Mouse (Mus musculus) intestine, embryonic 15.5 days (tissue): ENCODE results near the gene Rpl22l1. TPM values are rescaled to one million over a fixed set of nuclear protein-coding genes. Genes with fewer than 3 reads are reported as not detected.

Source experiments
- ATAC-seq: fragments of 200-750 bp; cut with Nextera tagmentation; 2 replicates; pipeline ENCODE4 v1.8.0; 2017; ENCODE audit warnings: moderate TSS enrichment, moderate library complexity
- H3K27ac ChIP-seq: fragments of 300-500 bp; sonication (generic); 2 replicates; pipeline ENCODE4 v1.5.1; 2015; ENCODE audit warnings: mild to moderate bottlenecking, inconsistent platforms
- H3K27me3 ChIP-seq: fragments of 300-500 bp; sonication (generic); replicated peaks from 2 replicates; pipeline ENCODE4 v1.6.1; 2015; ENCODE audit warnings: inconsistent platforms
- H3K36me3 ChIP-seq: fragments of 300-500 bp; sonication (generic); 2 replicates; pipeline ENCODE4 v1.6.1; 2015; ENCODE audit warnings: inconsistent platforms
- H3K4me1 ChIP-seq: fragments of 300-500 bp; sonication (generic); replicated peaks from 2 replicates; pipeline ENCODE4 v1.6.1; 2015; ENCODE audit warnings: inconsistent platforms
- H3K4me2 ChIP-seq: fragments of 300-500 bp; sonication (generic); replicated peaks from 2 replicates; pipeline ENCODE4 v1.6.1; 2015; ENCODE audit warnings: mild to moderate bottlenecking, inconsistent platforms
- H3K4me3 ChIP-seq: fragments of 300-500 bp; sonication (generic); replicated peaks from 2 replicates; pipeline ENCODE4 v1.5.1; 2015; ENCODE audit warnings: inconsistent platforms
- H3K9ac ChIP-seq: fragments of 300-500 bp; sonication (generic); 2 replicates; pipeline ENCODE4 v1.6.1; 2015; ENCODE audit warnings: inconsistent platforms
- H3K9me3 ChIP-seq: fragments of 300-500 bp; sonication (generic); 2 replicates; pipeline ENCODE4 v1.6.1; 2016; ENCODE audit warnings: inconsistent platforms
- WGBS: fragments of 180-500 bp; shearing (Covaris S2); methylation state at CpG from one replicate; pipeline ENCODE4 v1.1.7; 2015; 5-methylcytosine and 5-hydroxymethylcytosine counted together
- polyA plus RNA-seq: library from polyadenylated mRNA; unstranded; fragments of >200 nt; fragmentation: Nextera tagmentation; extraction: Ambion mirVana; gene quantifications from 2 replicates; pipeline ENCODE4 v1.2.1, GENCODE M21; 2015

The Rpl22l1 gene
- polyA plus RNA-seq, 1 experiment from 2014 or later: 497 TPM

- Histone ChIP-seq H3K4me3 (peak overlapping the region; percentile 68), H3K9ac (peak overlapping the region; percentile 69), H3K9me3 (no peaks in the 10 kb centered on the region), H3K27me3 (no peaks in the 10 kb centered on the region), H3K27ac (no peak overlapping the region), H3K4me1 (peaks cover 4% of the 10 kb centered on the region; the same call in 1 of the 2 replicates), H3K36me3 (no peaks in the 10 kb centered on the region), H3K4me2 (peak overlapping the region; percentile 99)
- 28% methylated on average over 14 of the region's 14 CpGs for WGBS
- ATAC-seq: no peak
Observed at GRCm38 (mm10) chr3:28781848-28782247, 23.4 kb upstream of the Rpl22l1 start.

- peaks cover 4% of the 10 kb centered on the region; the same call in 1 of the 2 replicates for H3K4me1 ChIP-seq
- no peak for ATAC-seq
Observed at GRCm38 (mm10) chr3:28784176-28784575, 21.1 kb upstream of the Rpl22l1 start.

GRCm38 (mm10) chr3:28794835-28795234 is 10.4 kb upstream of the Rpl22l1 start:
- Histone ChIP-seq H3K27ac (no peak overlapping the region), H3K9me3 (no peaks in the 10 kb centered on the region), H3K4me1 (no peaks in the 10 kb centered on the region), H3K9ac (no peak overlapping the region), H3K4me3 (no peak overlapping the region), H3K4me2 (no peak overlapping the region), H3K36me3 (no peaks in the 10 kb centered on the region), H3K27me3 (no peaks in the 10 kb centered on the region)
- 82% methylated on average over 7 of the region's 7 CpGs for WGBS
- ATAC-seq: no peak

More at GRCm38 (mm10) chr3:28784176-28784575, 21.1 kb upstream of the Rpl22l1 start:
- Histone ChIP-seq H3K27ac (no peak overlapping the region), H3K27me3 (no peaks in the 10 kb centered on the region), H3K9me3 (no peaks in the 10 kb centered on the region), H3K9ac (no peak overlapping the region), H3K4me3 (no peak overlapping the region), H3K4me2 (no peak overlapping the region), H3K36me3 (no peaks in the 10 kb centered on the region)
- WGBS: 80% methylated on average over 2 of the region's 2 CpGs

- Histone ChIP-seq H3K4me3 (no peak overlapping the region), H3K36me3 (no peaks in the 10 kb centered on the region), H3K27ac (no peak overlapping the region), H3K9ac (no peak overlapping the region), H3K4me1 (no peaks in the 10 kb centered on the region), H3K27me3 (no peaks in the 10 kb centered on the region), H3K4me2 (no peak overlapping the region), H3K9me3 (no peaks in the 10 kb centered on the region)
- ATAC-seq: no peak
- 89% methylated on average over 4 of the region's 4 CpGs for WGBS
Observed at GRCm38 (mm10) chr3:28808039-28808643, 2.9 kb downstream of the Rpl22l1 start.

GRCm38 (mm10) chr3:28811441-28811840 is 6.2 kb downstream of the Rpl22l1 start:
- 72% methylated on average over 4 of the region's 4 CpGs for WGBS
- H3K27ac ChIP-seq: no peak overlapping the region
- no peak for ATAC-seq
- H3K9ac ChIP-seq: no peak overlapping the region
- H3K4me1 ChIP-seq: no peaks in the 10 kb centered on the region
- H3K9me3 ChIP-seq: no peaks in the 10 kb centered on the region
- no peak overlapping the region for H3K4me3 ChIP-seq
- no peaks in the 10 kb centered on the region for H3K36me3 ChIP-seq
- H3K27me3 ChIP-seq: no peaks in the 10 kb centered on the region
- no peak overlapping the region for H3K4me2 ChIP-seq

- Histone ChIP-seq H3K27ac (no peak overlapping the region), H3K4me1 (no peaks in the 10 kb centered on the region), H3K36me3 (no peaks in the 10 kb centered on the region), H3K27me3 (no peaks in the 10 kb centered on the region), H3K4me3 (no peak overlapping the region), H3K4me2 (no peak overlapping the region), H3K9me3 (no peaks in the 10 kb centered on the region), H3K9ac (no peak overlapping the region)
- WGBS: 6% methylated on average over 4 of the region's 4 CpGs
- ATAC-seq: 0 out of 2 replicates have a peak, but pooled peaks have one; percentile 60
Observed at GRCm38 (mm10) chr3:28814361-28814760, 9.1 kb downstream of the Rpl22l1 start.

GRCm38 (mm10) chr3:28816010-28816540 is 10.8 kb downstream of the Rpl22l1 start:
- Histone ChIP-seq H3K27ac (no peak overlapping the region), H3K36me3 (no peaks in the 10 kb centered on the region), H3K4me2 (no peak overlapping the region), H3K27me3 (no peaks in the 10 kb centered on the region), H3K9me3 (no peaks in the 10 kb centered on the region), H3K4me3 (no peak overlapping the region), H3K9ac (no peak overlapping the region), H3K4me1 (no peaks in the 10 kb centered on the region)
- ATAC-seq: 0 out of 2 replicates have a peak, but pooled peaks have one; percentile 25
- WGBS: 67% methylated on average over 4 of the region's 4 CpGs

- Histone ChIP-seq H3K36me3 (no peaks in the 10 kb centered on the region), H3K9ac (no peak overlapping the region), H3K27ac (no peak overlapping the region), H3K4me1 (no peaks in the 10 kb centered on the region), H3K9me3 (no peaks in the 10 kb centered on the region), H3K4me2 (no peak overlapping the region), H3K27me3 (no peaks in the 10 kb centered on the region), H3K4me3 (no peak overlapping the region)
- WGBS: 81% methylated on average over 1 of the region's 1 CpGs
- no peak for ATAC-seq
Observed at GRCm38 (mm10) chr3:28826272-28826671, 21.0 kb downstream of the Rpl22l1 start.

- Histone ChIP-seq H3K4me3 (no peak overlapping the region), H3K9ac (no peak overlapping the region), H3K27ac (no peak overlapping the region), H3K36me3 (no peaks in the 10 kb centered on the region), H3K4me2 (no peak overlapping the region), H3K27me3 (no peaks in the 10 kb centered on the region), H3K9me3 (no peaks in the 10 kb centered on the region), H3K4me1 (no peaks in the 10 kb centered on the region)
- 85% methylated on average over 2 of the region's 2 CpGs for WGBS
- ATAC-seq: no peak
Observed at GRCm38 (mm10) chr3:28827605-28828004, 22.4 kb downstream of the Rpl22l1 start.

GRCm38 (mm10) chr3:28829454-28829853 is 24.2 kb downstream of the Rpl22l1 start:
- no peak overlapping the region for H3K9ac ChIP-seq
- H3K4me3 ChIP-seq: no peak overlapping the region
- WGBS: 87% methylated on average over 2 of the region's 2 CpGs
- H3K27ac ChIP-seq: no peak overlapping the region
- no peak for ATAC-seq
- H3K36me3 ChIP-seq: no peaks in the 10 kb centered on the region
- H3K4me1 ChIP-seq: no peaks in the 10 kb centered on the region
- H3K9me3 ChIP-seq: no peaks in the 10 kb centered on the region
- H3K4me2 ChIP-seq: no peak overlapping the region
- H3K27me3 ChIP-seq: no peaks in the 10 kb centered on the region

- H3K36me3 ChIP-seq: no peaks in the 10 kb centered on the region
- H3K9me3 ChIP-seq: no peaks in the 10 kb centered on the region
- no peaks in the 10 kb centered on the region for H3K4me1 ChIP-seq
- H3K9ac ChIP-seq: no peak overlapping the region
- 68% methylated on average over 2 of the region's 2 CpGs for WGBS
- no peaks in the 10 kb centered on the region for H3K27me3 ChIP-seq
- ATAC-seq: peak; percentile 50
- H3K4me2 ChIP-seq: no peak overlapping the region
- H3K27ac ChIP-seq: no peak overlapping the region
- H3K4me3 ChIP-seq: no peak overlapping the region
Observed at GRCm38 (mm10) chr3:28836796-28837371, 31.6 kb downstream of the Rpl22l1 start.

- ATAC-seq: peak; percentile 61
- WGBS: 28% methylated on average over 3 of the region's 3 CpGs
- no peak overlapping the region for H3K27ac ChIP-seq
- no peaks in the 10 kb centered on the region for H3K9me3 ChIP-seq
- no peaks in the 10 kb centered on the region for H3K4me1 ChIP-seq
- H3K4me2 ChIP-seq: no peak overlapping the region
- no peak overlapping the region for H3K4me3 ChIP-seq
- H3K36me3 ChIP-seq: no peaks in the 10 kb centered on the region
- H3K9ac ChIP-seq: no peak overlapping the region
- no peaks in the 10 kb centered on the region for H3K27me3 ChIP-seq
Observed at GRCm38 (mm10) chr3:28841886-28842649, 36.8 kb downstream of the Rpl22l1 start.
